Mouse (Mus musculus) spleen, postnatal 10 days (tissue): ENCODE data around the gene Medag.

ENCODE experiments used
- DNase-seq, 2 experiments: peaks; one replicate each; pipeline ENCODE4 v3.0.0; 2021 to 2022; ENCODE audit warnings: low spot score in 2 of 2

Medag gene

DNA sequence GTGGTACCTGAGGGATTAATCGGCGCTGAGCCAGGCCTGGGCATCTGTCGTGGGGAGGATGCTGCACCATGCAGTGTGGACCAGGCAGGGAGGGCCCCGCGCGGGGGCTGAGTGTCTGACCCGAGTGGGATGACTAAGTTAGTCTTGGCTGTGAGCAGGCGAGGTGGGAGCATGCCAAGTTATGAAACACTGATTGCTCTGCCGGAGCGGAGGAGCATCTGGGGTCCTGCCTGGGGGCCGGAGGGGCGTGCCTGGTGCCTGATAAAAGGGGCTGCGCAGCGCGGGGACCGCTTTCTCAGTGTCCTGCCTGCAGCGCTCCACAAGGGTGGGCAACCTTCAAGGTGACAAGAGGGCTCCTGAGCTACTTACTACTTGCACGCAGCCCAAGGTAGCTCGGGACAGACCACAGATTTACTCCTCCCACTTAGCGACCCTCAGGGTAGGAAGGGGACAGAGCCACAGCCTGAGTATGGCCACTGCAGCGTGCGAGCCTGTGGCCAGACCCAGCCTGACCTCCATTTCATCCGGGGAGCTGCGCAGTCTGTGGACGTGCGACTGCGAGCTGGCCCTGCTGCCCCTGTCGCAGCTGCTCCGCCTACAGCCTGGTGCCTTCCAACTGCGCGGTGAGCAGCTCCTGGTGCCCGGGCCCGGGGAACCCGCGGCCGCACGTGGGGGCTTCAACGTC, at the start of gene Medag:
Medag (plus strand) TSS at position 241 of the 685 bp plus-strand sequence.
- DNase-seq, result no peak

DNA sequence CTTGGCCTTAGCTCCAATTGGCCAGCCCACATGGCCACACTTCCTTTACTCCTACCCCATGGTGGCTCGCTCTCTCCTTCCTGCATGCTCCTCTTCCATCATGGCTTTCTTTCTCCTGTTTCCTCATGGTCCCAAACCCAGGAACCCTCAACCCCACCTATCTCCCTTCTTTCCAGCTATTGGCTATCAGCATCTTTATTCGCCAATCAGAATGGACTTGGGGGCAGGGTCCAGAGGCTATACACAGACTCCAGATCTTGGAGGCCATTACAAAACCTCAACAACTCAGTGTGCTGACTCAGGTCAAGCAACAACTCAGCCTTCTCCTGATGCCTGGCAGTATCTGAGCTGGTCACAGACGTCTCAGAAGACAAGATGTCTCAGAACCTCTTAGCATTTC, 48.9 kb upstream of the Medag start:
- DNase-seq, result no peak

DNA sequence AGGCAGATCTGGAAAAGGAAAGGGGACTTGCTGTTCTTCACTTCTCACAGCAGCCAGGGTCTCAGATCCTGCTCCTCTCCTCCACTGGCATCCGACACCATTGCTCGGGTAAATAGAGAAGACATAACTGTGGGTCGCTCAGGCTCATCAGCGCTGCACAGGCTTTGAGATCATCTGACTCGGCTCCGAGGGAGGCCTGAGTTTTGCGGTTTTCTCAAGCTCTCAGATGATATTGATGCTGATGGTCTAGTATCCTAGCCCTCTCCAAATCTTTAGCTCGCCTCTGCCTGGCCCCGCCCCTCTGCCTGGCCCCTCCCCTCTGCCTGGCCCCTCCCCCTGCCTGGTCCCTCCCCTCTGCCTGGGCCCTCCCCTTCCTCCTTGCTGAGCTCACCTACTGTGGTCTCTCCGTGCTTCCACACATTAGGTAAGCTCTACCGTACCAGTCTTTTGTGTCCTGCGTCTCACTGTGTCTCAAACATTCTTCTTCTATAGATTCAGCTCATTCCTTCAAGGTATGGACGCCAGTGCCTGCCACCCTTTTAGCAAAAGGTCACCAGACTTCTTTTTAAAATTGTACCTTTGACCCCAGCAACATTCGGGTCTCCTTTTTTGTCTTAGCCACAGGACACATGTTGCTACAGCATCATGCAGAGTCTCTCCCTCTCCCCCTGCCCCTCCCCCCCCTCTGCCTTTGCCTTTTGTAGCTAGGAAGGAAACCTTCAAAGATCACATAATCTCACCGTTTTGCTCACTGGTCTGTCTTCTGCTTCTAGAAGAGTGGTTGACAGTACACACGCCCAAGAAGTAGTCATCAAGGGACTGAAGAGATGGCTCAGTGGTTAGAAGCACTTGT, 47.4 kb upstream of the Medag start:
- DNase-seq, result no peak

DNA sequence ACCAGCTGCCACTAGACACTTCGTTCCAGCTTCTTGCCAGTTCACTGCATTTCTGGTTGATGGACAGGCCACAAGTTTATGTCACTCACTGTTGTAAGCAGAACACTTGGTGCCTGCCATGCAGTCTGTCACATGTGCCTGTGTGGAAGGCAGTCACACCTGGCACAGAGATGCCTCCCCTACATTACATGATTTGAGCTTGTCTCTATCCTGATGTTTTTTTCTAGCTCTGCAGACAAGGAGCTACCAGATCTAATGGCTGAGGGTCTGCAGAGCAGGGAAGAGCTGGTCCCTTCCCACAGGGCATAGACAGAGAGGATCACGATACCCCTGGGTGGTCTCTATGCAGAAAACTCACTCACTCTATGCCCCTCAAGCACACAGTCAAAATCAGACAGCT, 44.5 kb upstream of the Medag start:
- no peak for DNase-seq

DNA sequence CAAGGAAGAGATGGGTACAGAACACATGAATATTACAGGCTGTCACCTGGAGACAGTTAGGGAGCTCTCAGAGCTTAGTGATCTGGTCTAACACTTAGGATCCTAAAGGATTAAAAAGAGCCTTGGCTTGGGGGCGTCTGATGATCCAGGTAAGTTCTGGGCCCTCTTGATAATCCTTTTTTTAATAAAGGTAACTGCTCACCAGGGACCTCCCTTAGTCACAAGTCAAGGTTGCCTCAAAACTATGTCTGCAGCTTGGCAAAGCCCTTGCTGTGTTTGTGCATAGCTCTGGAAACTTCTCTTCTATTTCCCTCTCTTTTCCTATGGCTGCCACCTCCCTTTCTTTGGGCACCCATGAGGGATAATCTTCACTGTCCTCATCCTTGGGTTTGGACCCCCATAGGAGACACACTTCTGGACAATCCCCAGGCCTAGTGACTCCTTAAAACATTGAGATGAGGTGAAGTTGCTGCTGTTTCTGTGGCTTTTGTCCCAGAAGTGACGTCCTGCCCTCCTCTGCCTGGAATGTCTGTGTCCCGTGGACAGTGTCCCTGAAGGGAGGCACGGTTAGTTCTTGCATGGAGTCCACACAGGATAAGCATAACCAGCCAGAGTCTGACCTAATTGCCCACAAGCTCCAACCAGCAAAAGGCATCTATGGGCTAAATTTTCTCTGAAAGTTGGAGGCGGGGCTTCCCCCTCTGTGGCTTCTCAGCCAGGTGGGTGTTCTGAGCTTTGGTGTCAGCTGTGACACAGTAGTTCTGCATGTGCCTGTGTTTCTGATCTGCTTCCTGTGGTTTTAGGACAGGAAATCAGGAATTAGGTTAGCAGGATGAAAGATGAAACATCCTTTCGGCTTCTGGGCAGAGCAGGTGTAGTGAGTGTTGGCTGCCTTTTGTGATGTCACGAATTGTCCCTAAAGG, 43.7 kb upstream of the Medag start:
- DNase-seq, result peak in 1 of 2 experiments; percentile 36

DNA sequence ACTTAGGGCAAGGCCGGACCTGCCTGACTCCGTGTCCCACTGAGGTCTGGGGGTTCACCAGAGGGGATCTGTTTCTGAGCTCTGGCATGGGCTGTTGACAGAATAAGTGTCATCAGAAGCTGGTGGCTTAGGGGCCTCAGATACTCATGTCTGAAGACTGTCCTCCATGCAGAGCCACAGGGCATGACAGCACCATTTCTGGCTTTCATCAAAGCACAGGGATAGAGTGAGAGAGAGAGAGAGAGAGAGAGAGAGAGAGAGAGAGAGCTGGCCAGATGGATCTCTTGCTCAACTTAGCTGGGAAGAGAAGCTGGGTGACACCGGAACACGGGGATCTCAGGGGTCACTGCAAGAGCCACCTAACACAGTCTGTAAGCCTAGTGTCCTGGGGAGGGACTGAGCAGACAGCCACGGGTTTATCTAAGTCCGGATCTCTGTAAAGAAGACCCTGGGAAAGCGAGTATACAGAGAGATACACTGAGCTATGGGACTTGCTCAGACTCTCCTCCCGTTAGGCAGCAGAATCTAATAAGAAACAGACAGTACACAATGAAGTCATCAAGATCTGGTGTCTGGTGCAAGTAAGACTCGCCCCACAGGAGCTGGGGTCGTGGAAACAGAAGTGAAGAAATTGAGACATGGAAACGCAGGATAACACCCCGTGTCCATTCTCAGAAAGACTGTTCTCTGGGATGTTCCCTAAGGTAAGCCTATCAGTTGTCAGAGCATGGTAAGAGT, 42.8 kb upstream of the Medag start:
- no peak for DNase-seq

DNA sequence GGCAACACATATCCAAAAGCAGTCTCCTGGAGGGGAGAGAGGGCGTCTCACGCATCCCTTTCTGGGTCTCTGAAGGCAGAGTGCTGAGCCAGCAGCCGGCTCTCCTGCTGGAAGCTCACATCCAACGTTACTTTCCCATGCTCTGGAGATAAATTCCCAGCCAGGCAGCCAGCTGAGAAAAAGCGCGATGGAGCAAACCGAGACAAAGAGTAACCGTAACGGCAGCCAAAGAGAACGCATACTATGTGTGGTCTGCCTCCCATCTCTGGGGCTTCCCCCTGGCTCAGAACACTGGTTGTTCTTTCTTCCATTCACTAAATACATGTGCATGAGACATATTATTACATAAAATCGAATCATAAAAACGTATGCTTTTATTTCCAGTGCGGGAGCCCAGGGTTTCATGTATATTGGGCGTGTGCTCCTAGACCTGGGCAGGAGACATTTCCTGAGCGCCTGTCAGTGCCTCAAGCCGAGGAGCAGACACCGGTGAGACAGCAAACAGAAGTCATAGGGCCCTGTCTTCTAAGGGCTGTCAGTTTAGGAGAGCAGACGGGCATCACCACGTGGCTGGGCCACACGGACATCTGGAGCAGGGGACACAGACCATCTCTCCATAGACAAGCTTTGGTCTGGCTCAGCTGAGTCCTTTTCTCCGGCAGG, 42.0 kb upstream of the Medag start:
- DNase-seq, result no peak

DNA sequence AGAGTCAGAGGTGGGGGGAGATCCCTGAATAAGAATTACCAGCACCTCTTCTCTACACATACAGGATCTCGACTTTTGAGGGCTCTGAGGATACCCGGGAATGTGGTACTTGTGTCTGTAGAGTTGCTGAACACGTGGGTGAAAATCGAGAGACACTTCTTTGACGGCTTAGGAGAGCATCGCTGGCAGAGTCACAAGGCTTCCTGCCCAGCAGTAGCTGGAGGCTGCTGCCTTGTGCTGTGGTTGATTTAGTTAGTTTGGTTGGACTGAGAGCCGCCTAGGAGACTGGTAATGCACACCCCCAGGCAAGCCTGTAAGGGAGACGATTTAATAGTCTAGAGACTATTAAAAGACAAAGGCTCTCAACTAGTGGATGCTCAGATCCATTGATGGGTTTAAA, 39.5 kb upstream of the Medag start:
- DNase-seq, result no peak

DNA sequence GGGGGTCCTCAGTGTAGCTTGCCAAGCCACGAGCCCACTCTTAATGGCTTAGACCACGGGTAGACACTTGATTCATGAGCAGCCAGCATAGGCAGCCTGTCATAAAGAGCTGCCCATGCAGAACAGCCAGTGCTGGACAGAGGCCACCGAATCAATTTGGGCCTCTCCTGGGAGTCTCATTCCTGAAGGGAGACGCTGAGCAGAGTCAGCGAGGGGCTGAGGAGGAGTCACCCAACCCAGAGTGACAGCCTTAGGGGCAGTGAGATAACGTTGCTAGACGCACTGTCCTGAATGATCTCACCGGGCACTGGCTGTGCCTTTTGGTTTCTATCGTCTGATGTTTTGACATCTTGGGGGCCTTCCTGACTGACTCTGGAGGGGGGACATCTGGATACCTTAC, 38.3 kb upstream of the Medag start:
- no peak for DNase-seq

DNA sequence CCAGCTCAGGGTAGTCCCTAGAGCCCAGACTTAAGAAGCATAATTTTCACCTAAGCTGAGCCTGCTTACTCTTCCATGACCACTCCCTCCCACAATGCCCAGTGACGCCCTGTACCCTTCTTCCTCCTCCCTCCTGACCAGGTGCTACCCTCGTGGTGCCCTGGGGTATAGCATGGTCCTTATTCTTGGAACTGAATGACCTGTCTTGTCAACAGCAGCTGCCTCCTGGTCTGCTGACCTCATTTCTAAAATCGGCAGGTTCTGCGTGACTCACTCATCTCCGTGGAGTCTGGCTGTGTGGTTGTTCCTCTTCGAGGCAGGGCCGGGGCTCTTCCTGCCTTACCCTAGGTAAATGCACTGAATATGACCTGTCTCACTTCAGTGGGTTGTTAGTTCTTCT, 37.5 kb upstream of the Medag start:
- peak; percentile 14 to 53 for DNase-seq

DNA sequence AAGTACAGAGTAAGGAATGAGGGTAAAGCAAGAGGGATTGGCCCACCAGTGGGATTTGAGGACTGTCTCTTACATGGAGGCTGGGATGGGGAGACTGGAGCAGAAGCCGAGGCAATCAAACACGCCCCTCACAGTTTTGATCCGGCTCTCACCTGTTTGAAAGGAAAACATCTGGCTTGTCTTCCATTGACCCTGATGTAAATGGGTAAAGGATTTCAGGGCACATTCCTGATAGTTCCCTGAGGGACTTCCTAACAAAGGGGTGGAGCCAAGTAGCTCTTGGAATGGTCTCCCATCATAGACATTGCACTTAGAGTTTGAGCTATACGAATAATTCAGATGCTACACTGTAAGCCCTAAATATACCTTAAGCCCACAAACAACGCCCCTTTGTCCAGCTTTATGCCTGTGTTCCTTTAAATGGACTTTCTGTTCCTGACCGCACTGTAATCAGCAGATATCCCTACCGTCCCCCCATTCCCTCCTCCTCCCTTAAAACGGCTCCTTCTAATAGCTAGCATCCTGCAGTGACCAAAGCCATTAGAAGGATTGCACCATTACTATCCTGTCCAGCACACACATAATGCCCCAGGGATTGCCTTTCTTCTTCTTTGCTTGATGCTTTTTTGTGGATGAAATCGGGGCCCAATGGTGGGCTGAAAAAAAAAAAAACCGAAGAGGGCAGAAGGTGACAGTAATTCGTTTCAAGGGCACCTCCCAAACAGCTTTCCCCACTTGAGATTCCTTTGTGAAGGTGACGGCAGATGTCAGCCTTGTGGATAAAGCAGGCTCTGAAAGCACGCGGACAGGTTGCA, 36.3 kb upstream of the Medag start:
- DNase-seq, result no peak

DNA sequence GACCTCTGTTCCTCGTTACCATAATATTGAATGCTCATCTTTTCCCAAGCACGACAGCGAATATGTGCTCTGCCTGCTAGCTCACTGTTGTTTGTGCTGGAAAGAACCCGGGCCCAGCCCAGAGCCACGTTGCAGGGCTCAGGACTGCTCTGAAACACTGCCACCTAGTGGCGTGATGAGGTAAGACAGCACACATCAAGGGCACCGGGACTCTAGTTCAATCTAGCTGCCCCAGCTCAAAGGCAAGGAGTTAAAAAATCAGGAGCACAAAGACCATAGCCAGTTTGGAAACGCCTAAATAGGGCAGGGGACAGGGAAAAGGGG, 35.7 kb upstream of the Medag start:
- peak; percentile 67 to 86 for DNase-seq

DNA sequence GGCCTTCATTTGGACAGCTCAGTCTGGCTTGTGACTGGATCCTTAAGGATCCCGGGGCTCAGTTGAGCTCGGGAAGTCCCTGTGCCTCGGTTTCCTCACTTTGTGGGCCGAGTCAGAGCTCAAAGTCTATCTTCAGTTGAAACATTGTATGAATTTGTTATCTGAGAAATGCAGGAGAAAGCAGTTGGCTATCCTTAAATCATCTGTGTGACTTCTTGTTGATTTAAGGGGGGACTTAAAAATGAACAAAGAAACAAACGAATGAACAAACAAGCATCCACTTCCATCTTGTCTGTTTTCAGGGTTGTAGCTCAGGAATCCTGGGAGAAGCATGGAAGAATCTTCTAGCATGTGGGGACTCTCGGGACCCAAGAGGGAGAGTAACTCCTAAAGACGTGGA, 35.2 kb upstream of the Medag start:
- DNase-seq, result no peak

DNA sequence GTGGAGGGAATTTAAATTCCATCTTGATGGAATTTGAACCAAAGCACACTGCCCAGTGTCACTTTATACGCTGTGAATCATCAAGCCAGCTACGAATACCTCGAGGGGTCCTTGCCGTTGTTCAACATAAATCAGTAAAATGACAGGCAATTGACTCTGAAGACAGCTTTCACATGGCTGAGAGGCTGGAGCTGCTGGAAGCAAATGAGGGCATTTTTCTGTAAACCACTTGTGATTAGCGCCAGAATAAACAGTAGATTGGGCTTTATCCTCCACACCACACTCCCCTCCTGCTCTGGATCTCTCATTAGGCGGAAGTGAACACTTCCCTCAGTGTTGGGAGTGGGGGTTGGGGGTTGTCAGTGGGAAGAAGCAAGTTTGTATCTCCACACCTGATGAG, 34.3 kb upstream of the Medag start:
- no peak for DNase-seq

DNA sequence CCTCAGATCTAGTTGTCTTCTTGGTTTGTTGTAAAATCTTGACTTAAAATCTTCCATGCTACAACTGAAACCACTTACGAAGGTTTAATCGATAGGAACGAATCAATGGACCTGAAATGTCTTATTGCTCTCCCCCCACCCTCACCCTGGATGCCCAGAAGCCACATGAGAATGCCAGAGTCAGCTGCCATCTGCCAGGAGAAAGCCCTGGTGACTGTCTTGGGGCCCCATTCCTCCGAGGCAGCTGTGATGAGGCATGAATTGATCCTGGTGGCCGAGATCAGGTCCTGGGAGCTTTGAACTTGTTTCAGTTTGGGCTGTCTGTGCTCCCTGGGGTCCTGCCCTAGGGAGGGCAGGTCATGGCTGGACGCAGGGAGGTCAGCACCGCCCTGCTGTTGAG, 33.0 kb upstream of the Medag start:
- DNase-seq, result no peak

DNA sequence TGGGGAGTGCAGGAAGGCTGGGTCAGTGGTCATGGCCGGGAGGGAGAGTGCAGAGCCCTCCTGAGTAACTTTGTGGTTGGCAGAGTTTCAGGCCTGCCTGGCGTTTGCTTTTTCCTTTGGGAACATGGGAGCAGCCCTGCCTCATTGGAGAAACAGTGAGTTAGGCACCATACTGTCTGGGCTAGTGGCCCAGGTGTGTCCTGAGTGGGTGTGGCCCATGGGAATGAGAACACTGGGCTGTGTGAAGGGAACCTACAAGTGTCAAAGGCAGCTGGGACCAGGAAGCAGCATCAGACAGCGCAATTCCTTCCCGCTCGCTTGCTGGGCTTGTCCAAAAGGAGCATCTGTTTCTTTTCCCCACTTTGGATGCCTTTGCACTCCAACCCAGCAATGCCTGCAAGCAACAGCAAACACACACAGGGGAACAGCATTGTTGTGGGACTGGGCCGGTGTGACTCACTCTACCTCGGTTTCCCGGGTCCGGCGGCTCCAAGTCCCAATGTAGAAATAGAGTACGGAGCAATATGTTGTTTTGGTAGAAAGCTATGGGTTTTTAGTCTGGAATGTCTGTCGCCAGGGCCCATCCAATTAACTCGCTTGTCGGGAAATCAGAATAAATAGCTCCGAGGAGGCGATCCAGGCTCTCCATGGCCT, 32.3 kb upstream of the Medag start:
- no peak for DNase-seq

DNA sequence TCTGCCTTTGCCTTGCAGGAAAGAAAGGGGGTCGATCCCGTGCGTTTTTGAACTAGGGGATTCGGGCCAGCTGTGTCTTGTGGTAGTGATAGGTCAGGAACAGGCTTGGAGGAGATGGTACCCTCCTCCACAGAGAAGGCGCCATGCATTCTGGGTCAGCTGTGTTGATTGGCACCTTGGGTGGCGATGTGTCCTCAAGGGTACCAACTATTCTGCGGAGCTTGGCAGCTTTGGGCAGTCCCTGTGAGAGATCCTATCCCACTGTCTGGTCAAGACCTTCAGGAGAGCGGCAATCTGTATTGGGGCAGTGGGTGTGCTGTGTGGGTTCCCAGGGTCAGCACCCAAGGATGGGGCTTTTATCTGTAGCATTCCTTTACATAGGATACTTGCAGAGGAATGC, 31.7 kb upstream of the Medag start:
- no peak for DNase-seq

DNA sequence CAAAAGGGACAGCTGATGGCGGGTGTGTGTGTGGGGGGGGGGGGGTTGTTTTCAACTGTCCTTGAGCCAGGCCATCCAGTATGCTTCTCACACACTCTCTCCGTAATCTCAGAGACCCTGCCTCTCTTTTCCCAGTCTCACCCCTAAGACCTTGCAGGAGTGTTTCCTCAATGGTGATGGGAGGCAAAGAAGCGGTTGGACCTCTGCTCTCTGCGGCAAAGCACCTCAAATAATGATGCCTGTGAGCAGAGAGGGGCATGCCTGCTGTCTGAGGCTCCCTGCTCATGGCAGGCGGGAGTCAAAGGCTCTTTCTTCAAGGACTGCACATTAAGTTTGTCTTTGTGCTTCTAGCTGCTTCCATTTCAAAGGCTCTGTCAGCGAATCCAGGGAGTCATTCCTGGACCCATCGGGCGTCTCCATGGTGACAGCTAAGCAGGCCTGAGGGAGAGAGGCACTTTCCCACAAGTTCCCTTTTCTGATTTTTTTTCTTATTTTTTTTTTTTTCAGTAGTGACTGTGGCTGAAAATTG, 31.1 kb upstream of the Medag start:
- DNase-seq, result no peak

DNA sequence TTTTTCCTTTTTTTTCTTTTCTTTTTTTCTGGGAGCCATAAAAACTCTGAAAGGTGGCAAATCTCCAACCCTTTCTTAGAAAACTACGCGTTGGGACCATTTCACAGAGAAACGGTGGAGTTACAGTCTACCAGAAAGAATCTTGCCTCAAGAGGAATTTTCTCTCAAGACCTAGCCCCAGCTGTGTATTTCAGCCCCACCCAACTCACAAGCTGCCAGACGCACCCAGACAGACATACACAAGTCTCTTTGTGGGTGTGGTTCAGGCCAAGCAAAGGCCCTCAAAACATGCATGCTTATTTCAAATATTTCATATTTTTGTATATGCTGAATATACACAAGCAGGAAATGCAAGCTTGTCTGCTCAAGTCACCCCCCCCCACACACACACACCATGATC, 29.6 kb upstream of the Medag start:
- DNase-seq, result no peak

DNA sequence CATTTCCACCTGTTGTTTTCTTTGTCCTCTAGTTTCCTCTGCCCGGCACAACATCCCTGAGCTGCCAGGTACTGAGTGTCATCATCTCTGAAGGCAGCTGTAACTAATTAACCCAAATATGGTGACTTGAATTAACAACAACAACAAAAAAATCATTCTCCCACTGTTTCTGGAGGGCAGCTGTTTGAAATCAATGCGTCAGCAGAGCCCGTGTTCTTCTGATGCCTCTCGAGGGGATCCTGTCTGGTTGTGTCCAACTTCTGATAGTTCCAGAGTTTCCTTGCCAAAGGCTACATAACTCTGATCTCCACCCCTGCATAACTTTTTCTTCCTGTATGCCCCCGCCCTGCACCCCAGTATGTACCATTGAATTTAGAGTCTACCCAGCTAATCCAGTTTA, 28.9 kb upstream of the Medag start:
- DNase-seq, result no peak
